Comparison of ENCODE assay signal across 12 mouse cellular contexts in the genomic region with DNA sequence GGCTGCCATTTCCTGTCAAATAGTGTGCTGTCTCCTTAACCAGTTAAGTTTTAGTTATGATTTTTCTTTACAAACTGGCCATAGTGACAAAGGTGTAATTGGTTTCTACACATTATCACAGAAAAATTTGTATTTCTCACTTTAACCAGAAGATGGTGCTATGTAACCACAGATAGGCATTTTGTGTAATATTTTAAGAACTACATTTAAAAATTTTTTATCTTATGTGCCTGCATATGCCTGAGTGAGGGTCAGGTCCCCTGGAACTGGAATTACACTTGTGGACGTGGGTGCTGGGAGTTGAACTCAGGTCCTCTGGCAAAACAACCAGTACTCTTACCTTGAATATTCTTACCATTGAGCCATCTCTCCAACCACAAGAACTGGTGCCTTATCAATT. TPM values are rescaled to one million over a fixed set of nuclear protein-coding genes. Genes with fewer than 3 reads are reported as not detected.
DNase-seq lines count a peak whose midpoint lies in the region; ATAC-seq and TF ChIP-seq lines count a peak whose summit lies in the region.
"Had no signal": no experiment of that assay in that cellular context is flagged by ENCODE, and none has a peak within 500 bp of the region (broad histone marks: within the 10 kb centered on the region; RNA-seq: fewer than 3 reads in every experiment).

No protein-coding gene starts in this region.

- intact Hi-C loops in heart, postnatal 10 days (cut with DNase I) = loop anchor here (5.0 kb wide), 1 partner anchor 482 kb away; no protein-coding TSS in a partner anchor

- no peaks in the 10 kb centered on the region for H3K27me3 ChIP-seq in intestine, postnatal 0 days (replicated peaks; ENCODE audit: control insufficient read depth, insufficient read depth, low read length)
- no peaks in the 10 kb centered on the region for H3K27me3 ChIP-seq in intestine, embryonic 15.5 days (replicated peaks)

- H3K9me3 ChIP-seq in intestine, postnatal 0 days (ENCODE audit: control insufficient read depth) = no peaks in the 10 kb centered on the region
- H3K9me3 ChIP-seq in intestine, embryonic 15.5 days = no peaks in the 10 kb centered on the region
- H3K9me3 ChIP-seq: limb, embryonic 10.5 days had no signal

- H3K4me3 ChIP-seq in intestine, postnatal 0 days (ENCODE audit: low read depth, low read length) = no peak overlapping the region
- H3K4me3 ChIP-seq in intestine, embryonic 15.5 days (replicated peaks) = no peak overlapping the region
- H3K4me3 ChIP-seq in cortical plate, adult 2 months (ENCODE audit: insufficient read depth, low read length) = no peak overlapping the region
- H3K4me3 ChIP-seq: limb, embryonic 10.5 days had no signal

- TF ChIP-seq CTCF in intestine, postnatal 0 days (IDR thresholded peaks at IDR 0.05; ENCODE audit: low read depth) = peak; percentile 68
- peak; percentile 16; the same call in 1 of the 2 replicates for TF ChIP-seq CTCF in cortical plate, adult 2 months (IDR thresholded peaks at IDR 0.05; ENCODE audit: extremely low read depth, insufficient read depth, low read length)

- no peak overlapping the region for H3K27ac ChIP-seq in intestine, postnatal 0 days (ENCODE audit: low read depth, low read length)
- H3K27ac ChIP-seq in intestine, embryonic 15.5 days = no peak overlapping the region
- H3K27ac ChIP-seq in cortical plate, adult 2 months (ENCODE audit: insufficient read depth, low read length) = no peak overlapping the region
- H3K27ac ChIP-seq: limb, embryonic 10.5 days had no signal

- no peaks in the 10 kb centered on the region for H3K4me1 ChIP-seq in intestine, postnatal 0 days (replicated peaks; ENCODE audit: control insufficient read depth, insufficient read depth, low read length)
- H3K4me1 ChIP-seq in intestine, embryonic 15.5 days (replicated peaks) = no peaks in the 10 kb centered on the region
- H3K4me1 ChIP-seq in cortical plate, adult 2 months (ENCODE audit: control insufficient read depth, insufficient read depth, low read length) = no peaks in the 10 kb centered on the region; the same call in 1 of the 2 replicates
- H3K4me1 ChIP-seq: limb, embryonic 10.5 days had no signal

- no peak for TF ChIP-seq POLR2A in cortical plate, adult 2 months (IDR thresholded peaks at IDR 0.05; ENCODE audit: extremely low read depth, insufficient read depth, low read length)

- no peak overlapping the region for H3K4me2 ChIP-seq in intestine, postnatal 0 days (replicated peaks; ENCODE audit: low read depth)
- no peak overlapping the region for H3K4me2 ChIP-seq in intestine, embryonic 15.5 days (replicated peaks)

- H3K36me3 ChIP-seq in intestine, postnatal 0 days (ENCODE audit: control insufficient read depth, insufficient read depth) = peaks cover 54% of the 10 kb centered on the region
- H3K36me3 ChIP-seq in intestine, embryonic 15.5 days = no peaks in the 10 kb centered on the region

- DNase-seq in A20 (ENCODE audit: low read depth, low spot score) = peak; percentile 52
- peak; percentile 66 for DNase-seq in CD4-positive, CD25-positive, alpha-beta regulatory T cell, adult 2 months (ENCODE audit: low read depth, low spot score)
- DNase-seq in adrenal gland, postnatal 36 days = no peak
- no peak for DNase-seq in heart, postnatal 10 days
- DNase-seq: adrenal gland, adult 2 months; embryo, embryonic 11 days; gastrocnemius, postnatal 25 days; kidney, adult 11 months had no signal

- ATAC-seq in intestine, postnatal 0 days = no peak
- no peak for ATAC-seq in intestine, embryonic 15.5 days

- no peak overlapping the region for H3K9ac ChIP-seq in intestine, postnatal 0 days (ENCODE audit: low read depth, low read length)
- no peak overlapping the region for H3K9ac ChIP-seq in intestine, embryonic 15.5 days

- WGBS in intestine, postnatal 0 days = 69% methylated on average over 1 of the region's 1 CpGs
- 60% methylated on average over 1 of the region's 1 CpGs for WGBS in intestine, embryonic 15.5 days

RNA-seq across cellular contexts. Expression of gene Nudt4, which starts 13.4 kb away (rescaled TPM):
- 105 and 107 TPM in 2 replicates for polyA plus RNA-seq in intestine, postnatal 0 days (2015; fragmentation: Nextera tagmentation; extraction: Ambion mirVana)
- polyA plus RNA-seq in intestine, embryonic 15.5 days (2015; fragmentation: Nextera tagmentation; extraction: Ambion mirVana) = 59.6 and 62.7 TPM in 2 replicates
- polyA plus RNA-seq in cortical plate, adult 2 months (2012; rRNA removed) = 115 and 116 TPM in 2 replicates
- 100 to 1,000 TPM; 145 to 149 TPM for total RNA-seq in adrenal gland, postnatal 36 days (2021)
- total RNA-seq in heart, postnatal 10 days (2021) = 100 to 1,000 TPM; 215 to 280 TPM

RNA-seq across cellular contexts. Expression of gene Ube2n, which starts 35.6 kb away (rescaled TPM):
- polyA plus RNA-seq in intestine, postnatal 0 days (2015; fragmentation: Nextera tagmentation; extraction: Ambion mirVana) = 154 and 167 TPM in 2 replicates
- polyA plus RNA-seq in intestine, embryonic 15.5 days (2015; fragmentation: Nextera tagmentation; extraction: Ambion mirVana) = 299 and 308 TPM in 2 replicates
- polyA plus RNA-seq in cortical plate, adult 2 months (2012; rRNA removed) = 174 and 179 TPM in 2 replicates
- 100 to 1,000 TPM; 138 to 147 TPM for total RNA-seq in adrenal gland, postnatal 36 days (2021)
- total RNA-seq in heart, postnatal 10 days (2021) = 100 to 1,000 TPM; 118 to 134 TPM

RNA-seq across cellular contexts. Expression of gene Mrpl42, which starts 48.8 kb away (rescaled TPM):
- 221 and 233 TPM in 2 replicates for polyA plus RNA-seq in intestine, postnatal 0 days (2015; fragmentation: Nextera tagmentation; extraction: Ambion mirVana)
- 386 and 401 TPM in 2 replicates for polyA plus RNA-seq in intestine, embryonic 15.5 days (2015; fragmentation: Nextera tagmentation; extraction: Ambion mirVana)
- polyA plus RNA-seq in cortical plate, adult 2 months (2012; rRNA removed) = 143 and 161 TPM in 2 replicates
- total RNA-seq in adrenal gland, postnatal 36 days (2021) = 100 to 1,000 TPM; 115 to 120 TPM
- 100 to 1,000 TPM; 308 to 331 TPM for total RNA-seq in heart, postnatal 10 days (2021)

Comparison
In these comparisons a context has a peak if more than half of its experiments do, and no peak if none do; other contexts are left out.
1. DNase-seq: peak in A20 (single experiment) and CD4-positive, CD25-positive, alpha-beta regulatory T cell, adult 2 months (single experiment); none in adrenal gland, postnatal 36 days (0 of 2) and heart, postnatal 10 days (0 of 2).